Mouse (Mus musculus): ENCODE data around the gene Kcnab2. TPM values are rescaled to one million over a fixed set of nuclear protein-coding genes. Genes with fewer than 3 reads are reported as not detected.

Kcnab2 gene
- polyA plus RNA-seq, 1 experiment, result 34.6 TPM

DNA sequence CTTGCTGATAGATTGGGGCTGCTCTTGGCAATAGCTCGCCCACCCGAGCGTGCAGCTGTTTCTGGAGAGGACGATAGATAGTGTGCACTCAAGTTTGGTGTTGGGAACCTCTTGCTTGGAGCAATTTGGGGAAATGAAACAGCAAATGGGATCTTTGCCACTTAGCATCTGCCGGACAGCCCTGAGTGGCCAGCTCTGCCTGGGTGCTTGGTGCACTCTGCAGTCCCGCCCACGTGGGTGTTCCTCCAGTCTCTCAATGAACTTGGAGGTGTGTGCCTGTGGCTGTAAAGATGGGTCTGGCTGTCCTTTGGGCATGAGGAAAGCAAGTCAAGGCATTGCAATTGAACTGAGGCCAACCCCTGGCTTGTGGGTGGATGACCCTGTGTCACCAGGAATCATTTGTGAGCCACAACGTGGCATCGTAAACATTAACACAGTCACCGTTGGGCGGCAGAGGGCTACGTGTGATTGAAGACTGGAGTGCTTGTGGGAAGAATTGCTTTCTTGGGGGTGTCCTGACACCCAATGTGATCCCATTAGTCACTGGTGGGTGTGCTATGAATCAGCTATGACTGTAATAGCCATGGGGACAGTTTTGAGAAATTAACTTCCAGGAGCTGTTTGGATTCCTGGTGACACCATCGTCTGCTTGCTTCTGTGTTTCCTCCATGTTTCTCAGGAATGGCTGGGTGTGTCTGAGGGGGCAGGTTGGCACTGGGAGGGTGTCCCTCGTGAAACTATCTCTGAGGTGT is 123.6 kb downstream of the Kcnab2 start:
- no peaks in the 10 kb centered on the region for H3K36me3 ChIP-seq (ENCODE audit: control insufficient read depth, insufficient read depth, low read length)
- H3K4me3 ChIP-seq (ENCODE audit: extremely low read depth, insufficient read depth, insufficient read length), result no peak overlapping the region
- TF ChIP-seq CTCF (IDR thresholded peaks at IDR 0.05; ENCODE audit: extremely low read depth, insufficient read depth, insufficient read length, insufficient replicate concordance), result no peak
- TF ChIP-seq POLR2A (IDR thresholded peaks at IDR 0.05; ENCODE audit: low read depth, low read length), result no peak
- 0 out of 2 replicates have a peak, but pooled peaks cover 4% of the 10 kb centered on the region for H3K27me3 ChIP-seq (ENCODE audit: control insufficient read depth, insufficient read depth, low read length)
- H3K4me1 ChIP-seq (ENCODE audit: control insufficient read depth, insufficient read depth, insufficient read length), result peaks cover 2% of the 10 kb centered on the region; the same call in 1 of the 2 replicates
- no peak overlapping the region for H3K27ac ChIP-seq (ENCODE audit: insufficient read depth, low read length)
- whole genome bisulfite sequencing, result 71% methylated on average over 14 of the region's 14 CpGs
- no peak for DNase-seq (ENCODE audit: low read depth in 1 of 2, low spot score in 2 of 2)

DNA sequence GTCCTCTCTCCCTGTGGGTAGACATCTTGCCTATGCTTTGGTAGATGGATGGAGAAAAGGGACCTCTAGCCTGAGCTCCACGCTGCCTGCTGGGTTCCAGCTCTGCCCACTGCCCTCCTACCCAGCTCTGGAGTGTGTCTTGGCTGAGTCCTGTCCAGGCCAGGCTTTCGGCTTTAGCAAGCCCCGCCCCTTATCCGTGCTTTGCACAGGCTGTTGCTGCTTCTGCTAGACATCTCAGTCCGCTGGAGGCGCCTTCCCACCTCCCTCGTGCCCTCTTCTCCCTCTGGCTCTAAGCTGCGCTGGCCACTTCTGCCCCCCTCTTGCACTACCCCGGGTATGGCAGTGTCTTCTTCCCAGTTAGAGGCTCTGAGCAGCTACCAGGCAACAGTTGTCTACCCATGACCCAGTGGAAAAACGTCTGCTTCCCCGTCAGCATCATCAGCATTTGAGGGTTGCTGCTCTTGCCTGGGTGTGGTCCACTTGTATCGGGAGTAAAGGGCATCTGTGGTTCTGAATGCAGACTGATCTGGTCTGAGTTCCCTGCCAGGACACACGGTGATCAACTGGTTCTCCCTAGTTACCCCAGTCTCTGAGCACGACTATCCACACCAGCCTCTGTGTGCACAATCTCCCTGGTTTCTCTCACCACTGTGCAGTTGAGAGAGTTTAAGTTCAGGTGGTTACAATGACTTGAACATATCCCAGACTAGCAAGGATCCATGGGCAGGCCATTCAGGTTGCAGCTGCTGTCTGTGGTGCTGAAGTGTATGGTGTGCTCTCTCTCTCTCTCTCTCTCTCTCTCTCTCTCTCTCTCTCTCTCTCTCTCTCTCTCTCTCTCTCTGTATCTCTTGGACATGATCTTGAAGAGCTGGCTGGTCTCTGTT is 126.0 kb downstream of the Kcnab2 start:
- peaks cover 6% of the 10 kb centered on the region; the same call in 1 of the 2 replicates for H3K27me3 ChIP-seq (ENCODE audit: control insufficient read depth, insufficient read depth, low read length)
- H3K4me3 ChIP-seq (ENCODE audit: extremely low read depth, insufficient read depth, insufficient read length), result no peak overlapping the region
- DNase-seq (ENCODE audit: low read depth in 1 of 2, low spot score in 2 of 2), result no peak
- 16% methylated on average over 14 of the region's 14 CpGs for WGBS
- peaks cover 2% of the 10 kb centered on the region; the same call in 1 of the 2 replicates for H3K4me1 ChIP-seq (ENCODE audit: control insufficient read depth, insufficient read depth, insufficient read length)
- H3K36me3 ChIP-seq (ENCODE audit: control insufficient read depth, insufficient read depth, low read length), result no peaks in the 10 kb centered on the region
- no peak for TF ChIP-seq CTCF (IDR thresholded peaks at IDR 0.05; ENCODE audit: extremely low read depth, insufficient read depth, insufficient read length, insufficient replicate concordance)
- TF ChIP-seq POLR2A (IDR thresholded peaks at IDR 0.05; ENCODE audit: low read depth, low read length), result no peak
- H3K27ac ChIP-seq (ENCODE audit: insufficient read depth, low read length), result no peak overlapping the region

DNA sequence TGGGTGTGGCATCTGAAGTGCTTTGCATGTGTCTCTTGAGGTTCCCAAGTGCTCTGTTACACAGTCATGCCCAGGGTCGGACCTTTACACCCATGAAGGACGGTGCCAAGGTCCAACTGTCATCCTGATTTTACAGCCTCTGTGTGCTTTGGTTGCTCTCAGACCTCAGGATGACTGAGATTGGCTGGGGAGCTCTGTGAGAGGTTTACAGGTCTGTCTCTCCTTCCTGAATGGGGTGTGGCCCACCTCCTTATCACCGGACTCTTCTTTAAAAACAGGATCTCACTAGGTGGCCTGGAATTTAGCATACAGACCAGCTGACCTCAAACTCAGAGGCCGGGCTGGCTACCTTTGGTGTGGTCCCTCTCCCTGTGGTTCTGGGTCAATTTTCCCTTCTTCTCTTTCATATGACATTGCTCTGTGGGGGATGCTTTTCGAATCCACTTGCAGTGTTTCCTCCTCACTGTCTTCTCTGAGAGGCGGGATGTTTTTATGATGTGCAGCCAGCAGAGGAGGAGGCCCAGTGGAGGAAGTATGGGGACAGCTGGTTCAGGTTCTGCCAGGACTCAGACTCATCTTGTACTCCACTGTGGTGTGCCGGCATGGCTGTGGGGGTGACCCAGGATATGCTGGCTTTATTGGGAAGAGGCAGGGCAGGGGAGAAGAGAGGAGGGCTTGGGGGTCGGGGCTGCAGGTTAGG is 126.8 kb downstream of the Kcnab2 start:
- Histone ChIP-seq H3K27me3 (ENCODE audit: control insufficient read depth, insufficient read depth, low read length) (peaks cover 6% of the 10 kb centered on the region; the same call in 1 of the 2 replicates), H3K36me3 (ENCODE audit: control insufficient read depth, insufficient read depth, low read length) (no peaks in the 10 kb centered on the region), H3K4me1 (ENCODE audit: control insufficient read depth, insufficient read depth, insufficient read length) (peaks cover 2% of the 10 kb centered on the region; the same call in 1 of the 2 replicates), H3K27ac (ENCODE audit: insufficient read depth, low read length) (no peak overlapping the region), H3K4me3 (ENCODE audit: extremely low read depth, insufficient read depth, insufficient read length) (no peak overlapping the region)
- TF ChIP-seq CTCF (IDR thresholded peaks at IDR 0.05; ENCODE audit: extremely low read depth, insufficient read depth, insufficient read length, insufficient replicate concordance) (no peak), POLR2A (IDR thresholded peaks at IDR 0.05; ENCODE audit: low read depth, low read length) (no peak)
- DNase-seq (ENCODE audit: low read depth in 1 of 2, low spot score in 2 of 2), result no peak
- WGBS, result 29% methylated on average over 8 of the region's 8 CpGs

DNA sequence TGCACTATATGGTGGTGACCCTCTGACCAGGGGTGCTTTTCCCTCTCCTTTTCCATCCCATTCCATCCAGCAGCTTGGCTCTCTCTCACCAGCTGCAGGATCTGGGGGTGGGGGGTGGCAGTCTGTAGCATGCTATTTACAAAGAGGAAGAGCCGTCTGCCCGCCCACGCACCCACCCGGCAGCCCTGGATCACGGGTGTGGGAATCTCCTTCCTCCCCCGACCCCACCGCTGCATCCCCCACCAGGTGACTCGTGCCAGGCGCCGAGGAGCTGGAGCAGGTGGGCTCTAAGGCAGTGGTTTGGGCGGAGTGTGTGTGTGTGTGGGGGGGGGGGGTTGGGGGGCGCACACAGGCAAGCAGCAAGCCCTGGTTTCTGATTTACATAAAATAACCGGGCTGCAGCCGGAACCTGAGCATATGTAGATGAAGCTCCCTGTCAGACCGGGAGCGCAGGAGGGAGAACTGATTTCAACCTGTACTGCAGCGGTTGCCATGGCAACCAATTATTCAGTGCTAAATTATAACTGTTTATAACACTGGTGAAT is 127.8 kb downstream of the Kcnab2 start:
- H3K27ac ChIP-seq (ENCODE audit: insufficient read depth, low read length), result no peak overlapping the region
- 6% methylated on average over 17 of the region's 17 CpGs for WGBS
- H3K4me3 ChIP-seq (ENCODE audit: extremely low read depth, insufficient read depth, insufficient read length), result no peak overlapping the region
- H3K27me3 ChIP-seq (ENCODE audit: control insufficient read depth, insufficient read depth, low read length), result peaks cover 6% of the 10 kb centered on the region; the same call in 1 of the 2 replicates
- H3K4me1 ChIP-seq (ENCODE audit: control insufficient read depth, insufficient read depth, insufficient read length), result peaks cover 2% of the 10 kb centered on the region; the same call in 1 of the 2 replicates
- TF ChIP-seq CTCF (IDR thresholded peaks at IDR 0.05; ENCODE audit: extremely low read depth, insufficient read depth, insufficient read length, insufficient replicate concordance) (no peak), POLR2A (IDR thresholded peaks at IDR 0.05; ENCODE audit: low read depth, low read length) (no peak)
- no peak for DNase-seq (ENCODE audit: low read depth in 1 of 2, low spot score in 2 of 2)
- no peaks in the 10 kb centered on the region for H3K36me3 ChIP-seq (ENCODE audit: control insufficient read depth, insufficient read depth, low read length)

DNA sequence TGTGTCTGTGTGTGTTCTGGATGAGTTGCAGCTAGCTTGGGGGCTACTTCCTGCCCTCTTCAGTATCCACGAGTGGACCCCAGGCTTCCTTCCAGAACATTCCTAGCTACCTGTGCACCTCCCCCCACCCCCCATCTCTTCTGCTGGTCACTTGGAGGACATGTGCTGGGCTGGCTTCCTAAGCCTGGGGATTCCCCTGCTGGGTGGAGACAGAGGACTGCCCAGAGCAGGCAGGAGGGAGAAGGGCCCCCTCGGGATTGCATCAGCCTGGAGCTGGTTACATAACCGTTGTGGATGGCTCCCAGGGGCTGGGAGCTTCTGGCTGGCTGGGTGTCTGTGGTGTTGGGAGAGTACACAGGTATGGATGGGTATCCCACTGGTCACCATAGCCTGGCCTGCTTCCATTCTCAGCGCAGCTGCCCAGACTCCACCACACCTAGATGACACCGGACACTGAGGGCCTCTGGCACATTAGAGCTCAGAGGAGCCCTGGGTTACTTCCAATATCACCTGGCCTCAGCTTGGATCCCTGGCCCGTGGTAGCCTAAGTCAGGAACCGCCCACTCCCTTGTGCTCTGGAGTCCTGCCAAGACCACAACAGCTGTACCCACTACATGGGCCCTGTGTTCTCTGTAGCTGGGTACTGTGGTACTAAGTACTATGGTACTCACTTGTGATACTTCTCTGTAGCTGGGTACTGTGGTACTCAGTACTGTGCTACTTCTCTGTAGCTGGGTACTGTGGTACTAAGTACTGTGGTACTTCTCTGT is 132.4 kb downstream of the Kcnab2 start:
- no peak overlapping the region for H3K27ac ChIP-seq (ENCODE audit: insufficient read depth, low read length)
- no peaks in the 10 kb centered on the region for H3K36me3 ChIP-seq (ENCODE audit: control insufficient read depth, insufficient read depth, low read length)
- DNase-seq (ENCODE audit: low read depth in 1 of 2, low spot score in 2 of 2), result no peak
- WGBS, result 36% methylated on average over 7 of the region's 7 CpGs
- no peaks in the 10 kb centered on the region for H3K4me1 ChIP-seq (ENCODE audit: control insufficient read depth, insufficient read depth, insufficient read length)
- H3K27me3 ChIP-seq (ENCODE audit: control insufficient read depth, insufficient read depth, low read length), result peaks cover 4% of the 10 kb centered on the region; the same call in 1 of the 2 replicates
- no peak overlapping the region for H3K4me3 ChIP-seq (ENCODE audit: extremely low read depth, insufficient read depth, insufficient read length)
- no peak for TF ChIP-seq POLR2A (IDR thresholded peaks at IDR 0.05; ENCODE audit: low read depth, low read length)
- TF ChIP-seq CTCF (IDR thresholded peaks at IDR 0.05; ENCODE audit: extremely low read depth, insufficient read depth, insufficient read length, insufficient replicate concordance), result no peak

Measured in spleen, adult 2 months (tissue).